Mouse (Mus musculus) cerebellum, adult (tissue): ENCODE measurements around the gene Fance.

Experiments used
- ATAC-seq: cut with Nextera tagmentation; 2 replicates; pipeline ENCODE4 v1.9.2; 2017; ENCODE audit warnings: mild to moderate bottlenecking, moderate library complexity, mixed read lengths; ENCODE audit not compliant: insufficient number of reproducible peaks, low FRiP score, low TSS enrichment

Fance gene

GRCm38 (mm10) chr17:28371941-28372340 is 58.6 kb downstream of the Fance start:
- no peak for ATAC-seq

- ATAC-seq = no peak
These were observed 60.5 kb downstream of the Fance start for GRCm38 (mm10) chr17:28373821-28374220.

- no peak for ATAC-seq
These were observed 61.2 kb downstream of the Fance start for GRCm38 (mm10) chr17:28374494-28374893.

- no peak for ATAC-seq
These were observed 62.3 kb downstream of the Fance start for GRCm38 (mm10) chr17:28375592-28376061.
